Mouse (Mus musculus) urinary bladder, postnatal 14 days (tissue): ENCODE measurements around the gene Mrap2.
A peak's percentile ranks its signal among the peaks of the same experiment; 100 is the strongest.
"Not testable (repeated sequence)": the region's sequence is repeated elsewhere in the genome, so short reads cannot be mapped to it uniquely, and the experiment has no call there.

ENCODE experiments used
- DNase-seq: peaks from one replicate; pipeline ENCODE4 v3.0.0; 2021; ENCODE audit warnings: low spot score

Mrap2 gene

GRCm38 (mm10) chr9:87144106-87144505 is at the start of gene Mrap2:
Mrap2 (plus strand) TSS chr9:87144306.
- DNase-seq, result peak; percentile 66

- DNase-seq, result peak; percentile 50
These were observed 46.1 kb upstream of the Mrap2 start for GRCm38 (mm10) chr9:87097989-87098388.

- no peak for DNase-seq
These were observed 29.1 kb upstream of the Mrap2 start for GRCm38 (mm10) chr9:87115019-87115418.

GRCm38 (mm10) chr9:87115456-87115931 is 28.6 kb upstream of the Mrap2 start:
- DNase-seq, result no peak

- no peak for DNase-seq
These were observed 28.1 kb upstream of the Mrap2 start for GRCm38 (mm10) chr9:87115978-87116377.

GRCm38 (mm10) chr9:87118996-87119395 is 25.1 kb upstream of the Mrap2 start:
- no peak for DNase-seq

- DNase-seq, result no peak
These were observed 22.1 kb upstream of the Mrap2 start for GRCm38 (mm10) chr9:87121956-87122493.

GRCm38 (mm10) chr9:87127046-87127445 is 17.1 kb upstream of the Mrap2 start:
- not testable (repeated sequence) for DNase-seq

GRCm38 (mm10) chr9:87135765-87136558 is 8.1 kb upstream of the Mrap2 start:
- DNase-seq, result peak; percentile 25

GRCm38 (mm10) chr9:87143076-87143475 is 1.0 kb upstream of the Mrap2 start:
- DNase-seq, result no peak

- DNase-seq, result peak; percentile 6
These were observed 426 bp downstream of the Mrap2 start for GRCm38 (mm10) chr9:87144532-87144931.

GRCm38 (mm10) chr9:87145180-87145579 is 1.1 kb downstream of the Mrap2 start:
- DNase-seq, result no peak

- DNase-seq, result no peak
These were observed 1.6 kb downstream of the Mrap2 start for GRCm38 (mm10) chr9:87145671-87146070.

GRCm38 (mm10) chr9:87146400-87146799 is 2.3 kb downstream of the Mrap2 start:
- no peak for DNase-seq

GRCm38 (mm10) chr9:87147927-87148326 is 3.8 kb downstream of the Mrap2 start:
- peak; percentile 33 for DNase-seq

- DNase-seq, result no peak
These were observed 8.7 kb downstream of the Mrap2 start for GRCm38 (mm10) chr9:87152641-87153325.

- DNase-seq, result no peak
These were observed 18.5 kb downstream of the Mrap2 start for GRCm38 (mm10) chr9:87162559-87162958.

GRCm38 (mm10) chr9:87167001-87167830 is 23.1 kb downstream of the Mrap2 start:
- no peak for DNase-seq

- no peak for DNase-seq
These were observed 23.9 kb downstream of the Mrap2 start for GRCm38 (mm10) chr9:87168051-87168450.

- DNase-seq, result no peak
These were observed 25.0 kb downstream of the Mrap2 start for GRCm38 (mm10) chr9:87169144-87169543.

- DNase-seq, result no peak
These were observed 26.8 kb downstream of the Mrap2 start for GRCm38 (mm10) chr9:87170891-87171290.

GRCm38 (mm10) chr9:87171517-87171916 is 27.4 kb downstream of the Mrap2 start:
- no peak for DNase-seq
